Mouse (Mus musculus): ENCODE results near the gene Agap1. TPM values are rescaled to one million over a fixed set of nuclear protein-coding genes. Genes with fewer than 3 reads are reported as not detected.
A peak's percentile ranks its signal among the peaks of the same experiment; 100 is the strongest.

The Agap1 gene
- total and polyA plus RNA-seq, 2 experiments from 2014 or later = 45.9 to 175 TPM

DNA sequence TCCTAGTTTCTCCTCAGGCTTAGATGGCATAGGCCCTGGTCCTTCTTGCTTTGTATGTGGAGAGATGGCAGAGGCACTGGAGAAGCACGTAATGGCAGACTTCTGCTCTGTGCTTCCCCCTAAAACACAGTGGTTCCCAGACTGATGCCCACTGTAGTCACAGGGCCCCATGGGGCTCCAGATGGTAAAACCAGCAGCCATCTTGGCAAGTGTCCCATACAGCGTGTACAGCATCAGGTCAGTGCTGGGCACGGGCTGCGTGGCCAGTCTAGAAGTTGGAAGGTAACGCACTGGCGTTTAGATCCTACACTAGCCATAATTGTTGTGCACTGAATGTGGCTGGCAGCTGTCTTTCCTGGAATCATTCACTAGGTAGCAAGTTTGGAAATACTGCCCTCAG, 273.9 kb downstream of the Agap1 start:
- 86% methylated on average over 6 of the region's 6 CpGs for WGBS
- no peak for ATAC-seq (ENCODE audit: low FRiP score)
- TF ChIP-seq CTCF (IDR thresholded peaks at IDR 0.05) = no peak

DNA sequence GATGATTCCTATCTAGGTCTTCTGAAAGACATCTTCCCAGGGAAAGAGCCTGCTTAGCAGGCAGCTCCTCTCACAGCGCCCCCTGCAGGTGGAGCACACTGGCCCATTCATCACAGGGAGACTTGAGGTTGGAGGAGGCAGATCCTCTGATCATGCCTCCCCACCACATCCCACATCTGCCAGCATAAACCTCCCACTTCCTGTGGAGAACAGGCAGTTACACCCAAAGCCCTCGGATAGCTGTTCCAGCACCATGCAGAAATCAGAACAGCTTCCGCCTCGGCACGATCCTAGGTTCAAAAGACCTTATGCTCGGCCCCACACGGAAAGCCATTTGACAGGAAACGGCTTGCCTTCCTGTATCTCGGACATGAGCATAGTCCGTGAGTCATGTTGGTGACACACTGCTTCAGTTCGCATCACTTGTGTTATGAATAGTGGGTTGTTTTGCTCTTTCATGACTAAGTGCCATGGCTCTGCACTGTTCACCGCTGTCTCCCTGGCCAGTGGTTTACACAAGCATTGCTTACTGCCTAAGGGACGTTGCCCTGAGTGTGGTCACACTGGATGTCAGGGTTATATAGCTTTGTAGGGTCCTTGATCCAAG, 276.1 kb downstream of the Agap1 start:
- H3K4me3 ChIP-seq (ENCODE audit: low read depth, low read length) = no peak overlapping the region
- DNase-seq (ENCODE audit: low spot score) (no peak), ATAC-seq (ENCODE audit: low FRiP score) (no peak)
- no peaks in the 10 kb centered on the region for H3K9me3 ChIP-seq (ENCODE audit: low read length)
- peaks cover 34% of the 10 kb centered on the region for H3K36me3 ChIP-seq (ENCODE audit: insufficient read depth, low read length)
- H3K4me1 ChIP-seq (ENCODE audit: insufficient read depth, low read length) = no peaks in the 10 kb centered on the region
- no peak overlapping the region for H3K9ac ChIP-seq (replicated peaks; ENCODE audit: low read length, poor library complexity, severe bottlenecking)
- no peak overlapping the region for H3K27ac ChIP-seq (ENCODE audit: low read depth, low read length)
- 90% methylated on average over 13 of the region's 13 CpGs for WGBS
- peak; percentile 50 for TF ChIP-seq CTCF (IDR thresholded peaks at IDR 0.05)
- no peaks in the 10 kb centered on the region for H3K27me3 ChIP-seq (ENCODE audit: insufficient read depth, low read length)
- no peak overlapping the region for H3K4me2 ChIP-seq (ENCODE audit: low read depth, low read length, poor library complexity, severe bottlenecking)

More for the DNA sequence above, 273.9 kb downstream of the Agap1 start:
- no peaks in the 10 kb centered on the region for H3K9me3 ChIP-seq (ENCODE audit: low read length)
- no peak overlapping the region for H3K9ac ChIP-seq (replicated peaks; ENCODE audit: low read length, poor library complexity, severe bottlenecking)
- no peak overlapping the region for H3K27ac ChIP-seq (ENCODE audit: low read depth, low read length)
- no peak overlapping the region for H3K4me3 ChIP-seq (ENCODE audit: low read depth, low read length)
- peaks cover 11% of the 10 kb centered on the region; the same call in 1 of the 2 replicates for H3K4me1 ChIP-seq (ENCODE audit: insufficient read depth, low read length)
- DNase-seq (ENCODE audit: low spot score) = no peak
- H3K36me3 ChIP-seq (ENCODE audit: insufficient read depth, low read length) = peaks cover 33% of the 10 kb centered on the region
- no peaks in the 10 kb centered on the region for H3K27me3 ChIP-seq (ENCODE audit: insufficient read depth, low read length)
- no peak overlapping the region for H3K4me2 ChIP-seq (ENCODE audit: low read depth, low read length, poor library complexity, severe bottlenecking)

GRCm38 (mm10) chr1:89734368-89734767, 279.8 kb downstream of the Agap1 start:
- Histone ChIP-seq H3K27me3 (ENCODE audit: insufficient read depth, low read length) (no peaks in the 10 kb centered on the region), H3K9me3 (ENCODE audit: low read length) (no peaks in the 10 kb centered on the region), H3K4me1 (ENCODE audit: insufficient read depth, low read length) (0 out of 2 replicates have a peak, but pooled peaks cover 6% of the 10 kb centered on the region), H3K36me3 (ENCODE audit: insufficient read depth, low read length) (peaks cover 12% of the 10 kb centered on the region; the same call in 1 of the 2 replicates), H3K27ac (ENCODE audit: low read depth, low read length) (no peak overlapping the region), H3K4me3 (ENCODE audit: low read depth, low read length) (no peak overlapping the region), H3K9ac (replicated peaks; ENCODE audit: low read length, poor library complexity, severe bottlenecking) (no peak overlapping the region), H3K4me2 (ENCODE audit: low read depth, low read length, poor library complexity, severe bottlenecking) (no peak overlapping the region)
- DNase-seq (ENCODE audit: low spot score) (no peak), ATAC-seq (ENCODE audit: low FRiP score) (no peak)
- no peak for TF ChIP-seq CTCF (IDR thresholded peaks at IDR 0.05)
- WGBS = 56% methylated on average over 9 of the region's 9 CpGs

DNA sequence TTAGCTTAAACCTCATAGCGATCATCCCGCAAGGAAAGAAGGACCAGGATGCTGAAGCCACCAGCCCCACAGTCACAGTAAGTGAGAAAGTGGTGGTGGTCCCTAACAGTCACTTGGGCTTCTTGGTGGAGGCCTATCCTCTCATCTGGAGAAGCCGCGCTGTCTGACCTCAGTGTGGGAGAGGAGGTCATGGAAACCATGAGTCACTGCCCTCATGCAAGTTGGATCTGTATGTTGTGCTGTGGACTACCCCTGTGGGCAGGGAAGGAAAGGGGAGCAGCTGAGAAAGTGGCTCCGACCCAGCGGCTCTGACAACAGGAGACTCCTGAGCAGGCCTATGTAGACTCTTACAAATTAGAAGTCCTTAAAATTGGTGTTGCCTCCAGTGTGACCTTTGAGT, 280.5 kb downstream of the Agap1 start:
- Histone ChIP-seq H3K9me3 (ENCODE audit: low read length) (no peaks in the 10 kb centered on the region), H3K4me3 (ENCODE audit: low read depth, low read length) (no peak overlapping the region), H3K4me2 (ENCODE audit: low read depth, low read length, poor library complexity, severe bottlenecking) (no peak overlapping the region), H3K36me3 (ENCODE audit: insufficient read depth, low read length) (peaks cover 9% of the 10 kb centered on the region; the same call in 1 of the 2 replicates), H3K4me1 (ENCODE audit: insufficient read depth, low read length) (peaks cover 13% of the 10 kb centered on the region; the same call in 1 of the 2 replicates), H3K9ac (replicated peaks; ENCODE audit: low read length, poor library complexity, severe bottlenecking) (no peak overlapping the region), H3K27me3 (ENCODE audit: insufficient read depth, low read length) (no peaks in the 10 kb centered on the region), H3K27ac (ENCODE audit: low read depth, low read length) (no peak overlapping the region)
- no peak for TF ChIP-seq CTCF (IDR thresholded peaks at IDR 0.05)
- WGBS = 90% methylated on average over 6 of the region's 6 CpGs
- no peak for ATAC-seq (ENCODE audit: low FRiP score)
- no peak for DNase-seq (ENCODE audit: low spot score)

DNA sequence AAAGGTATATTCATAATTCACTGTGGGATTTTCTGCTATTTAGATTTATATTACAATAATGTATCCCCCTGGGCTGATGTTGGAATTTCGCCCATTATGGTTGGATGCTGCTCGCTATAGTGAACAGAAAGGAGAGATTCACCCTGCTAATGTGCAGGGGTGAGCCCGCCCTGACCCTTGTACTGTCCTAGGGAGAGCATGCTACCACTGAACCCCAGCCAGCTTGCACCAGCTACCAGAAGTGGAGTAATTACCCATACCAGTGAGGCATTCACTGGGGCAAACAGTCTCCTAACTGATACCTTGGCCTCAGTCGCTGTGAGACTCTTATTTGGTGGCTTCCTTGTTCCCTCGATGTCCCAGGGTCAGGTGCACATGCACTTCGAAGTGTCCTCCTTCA, 281.4 kb downstream of the Agap1 start:
- no peak for ATAC-seq (ENCODE audit: low FRiP score)
- H3K4me1 ChIP-seq (ENCODE audit: insufficient read depth, low read length) = peaks cover 14% of the 10 kb centered on the region; the same call in 1 of the 2 replicates
- no peak overlapping the region for H3K9ac ChIP-seq (replicated peaks; ENCODE audit: low read length, poor library complexity, severe bottlenecking)
- no peak overlapping the region for H3K27ac ChIP-seq (ENCODE audit: low read depth, low read length)
- TF ChIP-seq CTCF (IDR thresholded peaks at IDR 0.05) = no peak
- no peak overlapping the region for H3K4me3 ChIP-seq (ENCODE audit: low read depth, low read length)
- no peak overlapping the region for H3K4me2 ChIP-seq (ENCODE audit: low read depth, low read length, poor library complexity, severe bottlenecking)
- DNase-seq (ENCODE audit: low spot score) = no peak
- no peaks in the 10 kb centered on the region for H3K9me3 ChIP-seq (ENCODE audit: low read length)
- H3K27me3 ChIP-seq (ENCODE audit: insufficient read depth, low read length) = no peaks in the 10 kb centered on the region
- H3K36me3 ChIP-seq (ENCODE audit: insufficient read depth, low read length) = peaks cover 6% of the 10 kb centered on the region; the same call in 1 of the 2 replicates
- WGBS = 92% methylated on average over 6 of the region's 6 CpGs

- DNase-seq (ENCODE audit: low spot score) = no peak
- Histone ChIP-seq H3K36me3 (ENCODE audit: insufficient read depth, low read length) (peaks cover 15% of the 10 kb centered on the region), H3K27ac (ENCODE audit: low read depth, low read length) (no peak overlapping the region; the same call in none of the 2 replicates), H3K27me3 (ENCODE audit: insufficient read depth, low read length) (no peaks in the 10 kb centered on the region), H3K9me3 (ENCODE audit: low read length) (no peaks in the 10 kb centered on the region), H3K9ac (replicated peaks; ENCODE audit: low read length, poor library complexity, severe bottlenecking) (no peak overlapping the region), H3K4me1 (ENCODE audit: insufficient read depth, low read length) (peaks cover 14% of the 10 kb centered on the region; the same call in 1 of the 2 replicates), H3K4me3 (ENCODE audit: low read depth, low read length) (no peak overlapping the region), H3K4me2 (ENCODE audit: low read depth, low read length, poor library complexity, severe bottlenecking) (no peak overlapping the region)
- no peak for TF ChIP-seq CTCF (IDR thresholded peaks at IDR 0.05)
- WGBS = 35% methylated on average over 17 of the region's 17 CpGs
- peak; percentile 48; the same call in 1 of the 2 replicates for ATAC-seq (ENCODE audit: low FRiP score)
These were observed 284.6 kb downstream of the Agap1 start for GRCm38 (mm10) chr1:89739067-89739774.
